Mouse (Mus musculus) myocyte (in vitro differentiated cells): Measurements from ENCODE around the gene Rfx1.

Experiments used
- CEBPB ChIP-seq: IDR thresholded peaks from 2 replicates; pipeline ENCODE4 v1.6.1; 2011; ENCODE audit warnings: mild to moderate bottlenecking, moderate library complexity; ENCODE audit not compliant: poor library complexity, insufficient read depth, severe bottlenecking
- E2F4 ChIP-seq: IDR thresholded peaks from one replicate; pipeline ENCODE4 v1.6.1; 2011; ENCODE audit warnings: mild to moderate bottlenecking, control low read depth, moderate library complexity; ENCODE audit not compliant: insufficient read depth
- MAX ChIP-seq: IDR thresholded peaks from one replicate; pipeline ENCODE4 v1.6.1; 2011; ENCODE audit warnings: low read depth, mild to moderate bottlenecking, control low read depth
- MYOG ChIP-seq, 3 experiments: IDR thresholded peaks; one replicate each; pipeline ENCODE4 v1.6.1; 2011; ENCODE audit warnings: control low read depth in 2 of 3, low read depth in 2 of 3, mild to moderate bottlenecking in 2 of 3; ENCODE audit not compliant: insufficient read length in 2 of 3, control insufficient read depth in 1 of 3, insufficient read depth in 1 of 3
- POLR2A ChIP-seq: IDR thresholded peaks from one replicate; pipeline ENCODE4 v1.6.1; 2011; ENCODE audit warnings: low read depth, mild to moderate bottlenecking, control low read depth, moderate library complexity; ENCODE audit not compliant: insufficient read length
- POLR2AphosphoS2 ChIP-seq: IDR thresholded peaks from one replicate; pipeline ENCODE4 v1.6.1; 2011; ENCODE audit warnings: low read depth, control low read depth; ENCODE audit not compliant: insufficient read length
- REST ChIP-seq: IDR thresholded peaks from one replicate; pipeline ENCODE4 v1.6.1; 2011; ENCODE audit warnings: mild to moderate bottlenecking, control low read depth, moderate library complexity; ENCODE audit not compliant: insufficient read depth, insufficient read length
- TCF12 ChIP-seq: IDR thresholded peaks from one replicate; pipeline ENCODE4 v1.6.1; 2011; ENCODE audit warnings: mild to moderate bottlenecking, control low read depth; ENCODE audit not compliant: poor library complexity, insufficient read depth, severe bottlenecking
- TCF3 ChIP-seq: IDR thresholded peaks from one replicate; pipeline ENCODE4 v1.6.1; 2011; ENCODE audit warnings: low read depth, control low read depth; ENCODE audit not compliant: insufficient read length
- USF1 ChIP-seq: IDR thresholded peaks from one replicate; pipeline ENCODE4 v1.6.1; 2011; ENCODE audit warnings: low read depth, mild to moderate bottlenecking, control low read depth, moderate library complexity

- TF ChIP-seq USF1: no peak
- no peak for TF ChIP-seq MAX
- TF ChIP-seq POLR2A: no peak
- no peak for TF ChIP-seq TCF12
- TF ChIP-seq E2F4: no peak
- no peak for TF ChIP-seq REST
- no peak for TF ChIP-seq POLR2AphosphoS2
- TF ChIP-seq TCF3: no peak
- no peak for TF ChIP-seq CEBPB
- no peak for TF ChIP-seq MYOG (IDR thresholded peaks at IDR 0.05; ENCODE audit: control insufficient read depth in 1 of 3, insufficient read depth in 1 of 3, insufficient read length in 2 of 3, low read depth in 2 of 3)
Measured at GRCm38 (mm10) chr8:84032777-84033176, 33.9 kb upstream of the Rfx1 start.
